Mouse (Mus musculus): ENCODE measurements around the gene Uso1.

The Uso1 gene

GRCm38 (mm10) chr5:92195716-92196115, 58.0 kb downstream of the Uso1 start:
- DNase-seq (ENCODE audit: low spot score in 2 of 2): peak in 1 of 2 experiments; percentile 39

DNA sequence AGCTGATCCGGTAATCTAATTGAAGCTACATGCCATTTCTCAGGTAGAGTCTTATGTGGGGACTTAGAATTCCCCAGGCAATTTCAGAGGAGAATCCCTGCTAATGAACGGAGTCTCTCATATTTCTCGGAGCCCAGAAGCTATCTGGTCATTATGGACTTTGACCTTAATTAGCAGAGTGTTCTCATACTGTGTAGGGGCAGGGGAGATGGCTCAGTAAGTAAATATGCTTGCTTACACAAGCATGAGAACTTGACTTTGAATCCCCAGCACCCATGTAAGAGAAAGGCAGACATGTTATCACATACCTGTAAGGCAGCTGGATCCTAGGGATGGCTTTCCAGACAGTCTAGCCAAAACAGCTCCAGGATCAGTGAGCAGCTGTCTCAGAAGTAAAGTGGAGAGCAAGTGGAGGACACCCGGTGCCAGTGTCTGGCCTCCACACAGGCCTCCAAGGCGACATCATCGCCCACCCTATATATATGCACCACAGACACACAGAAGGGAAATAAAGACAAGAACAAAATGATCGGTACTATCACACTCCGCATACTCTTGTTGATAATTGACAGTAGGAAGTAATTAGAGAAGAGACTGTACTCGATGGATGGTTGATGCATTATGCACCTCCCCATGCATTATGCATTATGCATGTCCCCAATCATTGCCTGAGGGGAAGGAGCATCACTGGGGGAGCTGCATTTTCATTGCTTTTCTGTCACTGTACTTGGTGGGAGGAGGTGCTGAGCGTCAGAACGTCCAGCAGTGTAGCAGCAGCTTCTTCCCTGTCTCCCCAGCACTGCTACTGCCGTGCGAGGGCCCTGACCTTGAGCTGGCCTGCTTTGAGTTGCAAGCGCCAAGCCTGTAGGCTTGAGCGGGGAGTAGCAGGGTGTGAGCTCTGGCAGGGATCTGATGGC, 59.4 kb downstream of the Uso1 start:
- DNase-seq (ENCODE audit: low spot score in 2 of 2): no peak

DNA sequence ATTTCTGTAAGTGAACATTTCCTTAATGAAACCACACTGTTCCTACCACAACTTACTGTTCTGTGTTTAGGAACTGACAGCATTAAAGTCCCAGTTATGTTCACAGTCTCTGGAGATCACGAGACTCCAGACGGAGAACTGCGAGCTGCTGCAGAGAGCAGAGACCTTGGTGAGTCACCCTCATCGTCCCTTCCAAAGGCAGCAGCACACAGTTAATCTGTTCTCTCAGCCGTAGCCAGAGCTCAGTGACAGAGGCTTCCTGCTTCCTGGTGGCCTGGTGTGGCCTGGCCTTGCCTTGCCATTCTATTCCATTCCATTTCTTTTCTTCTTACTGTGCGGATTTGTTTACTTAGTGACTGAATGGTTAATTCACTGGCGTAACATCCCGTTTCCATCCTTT, 60.5 kb downstream of the Uso1 start:
- no peak for DNase-seq (ENCODE audit: low spot score in 2 of 2)

DNA sequence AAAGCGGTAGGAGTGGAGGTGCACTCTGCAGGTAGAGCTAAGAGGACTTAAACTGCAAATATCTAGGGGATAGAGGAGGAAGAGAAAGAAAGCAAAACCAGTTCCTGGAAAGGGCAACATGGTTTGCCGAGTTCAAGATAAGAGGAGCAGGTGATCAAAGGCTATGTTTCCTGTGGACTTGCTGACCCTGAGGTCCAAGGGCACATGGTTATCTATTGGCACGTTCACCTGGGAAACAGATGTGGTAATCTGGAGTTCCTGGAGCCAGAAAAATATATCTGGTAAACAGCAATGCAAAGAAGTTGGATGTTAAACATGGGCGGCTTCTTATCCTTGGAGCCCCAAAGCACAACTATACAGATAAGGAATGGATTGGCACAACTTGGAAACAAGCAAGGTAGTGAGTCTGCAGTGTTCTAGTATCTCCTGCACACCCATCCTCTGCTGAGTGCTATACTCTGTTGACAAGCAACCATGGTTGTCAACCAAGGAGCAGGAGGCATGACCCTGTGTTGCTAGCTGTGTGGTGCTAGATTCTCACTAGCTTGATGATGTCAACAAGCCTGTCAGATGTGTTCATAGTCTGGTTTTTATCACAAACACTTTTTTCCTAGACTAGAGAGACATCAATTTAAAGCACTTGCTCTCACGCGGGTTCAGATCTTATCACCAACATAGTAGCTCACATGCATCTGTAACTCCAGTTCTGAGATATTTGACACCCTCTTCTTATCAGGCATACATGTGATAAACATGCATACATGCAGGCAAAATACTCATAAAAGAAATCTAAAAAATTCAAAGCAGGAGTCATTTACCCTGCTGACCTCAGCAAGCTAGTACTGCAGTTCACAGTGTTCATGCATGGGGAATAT, 66.7 kb downstream of the Uso1 start:
- DNase-seq (ENCODE audit: low spot score in 2 of 2): no peak

DNA sequence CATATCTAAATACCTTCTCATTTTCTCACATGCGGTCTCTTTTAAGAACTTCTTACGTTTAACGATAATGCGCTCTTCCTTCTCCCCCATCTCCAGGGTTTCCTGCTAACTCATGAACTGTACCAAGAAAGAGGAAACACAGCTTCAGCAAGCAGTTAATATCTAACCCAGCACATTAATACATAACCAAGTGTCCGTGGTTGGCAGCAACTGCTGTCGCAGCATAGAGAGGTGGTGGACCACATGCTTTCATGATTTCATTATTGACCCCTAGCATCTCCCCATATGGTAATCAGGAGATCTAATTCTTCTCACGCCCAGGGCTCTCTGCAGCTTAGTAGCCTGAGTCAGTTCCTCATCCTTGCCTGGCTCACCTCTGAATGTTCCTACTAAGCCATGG, 67.4 kb downstream of the Uso1 start:
- no peak for DNase-seq (ENCODE audit: low spot score in 2 of 2)

DNA sequence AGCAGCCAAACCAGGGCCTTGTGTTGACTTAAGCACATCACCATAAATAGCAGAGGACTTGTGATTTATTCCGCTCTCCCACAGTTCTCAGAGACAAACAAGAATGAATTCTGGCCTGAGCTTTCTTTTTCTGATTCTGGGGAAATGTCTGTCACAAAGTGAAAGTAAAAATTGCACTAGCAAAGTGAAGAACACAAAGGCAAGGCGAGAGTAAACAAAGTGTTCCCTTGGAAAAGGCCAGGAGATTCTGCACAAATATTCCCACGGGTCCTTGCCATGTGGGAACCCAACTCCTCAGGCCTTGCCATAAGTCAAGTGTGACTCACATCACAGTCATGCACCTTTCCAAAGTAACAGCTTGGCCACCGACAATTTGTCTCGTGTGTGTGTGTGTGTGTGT, 68.0 kb downstream of the Uso1 start:
- no peak for DNase-seq (ENCODE audit: low spot score in 2 of 2)

GRCm38 (mm10) chr5:92206121-92206520, 68.4 kb downstream of the Uso1 start:
- no peak for DNase-seq (ENCODE audit: low spot score in 2 of 2)

- no peak for DNase-seq (ENCODE audit: low spot score in 2 of 2)
Measured at GRCm38 (mm10) chr5:92210205-92210604, 72.5 kb downstream of the Uso1 start.

- DNase-seq (ENCODE audit: low spot score in 2 of 2): no peak
Measured at GRCm38 (mm10) chr5:92212231-92212630, 74.5 kb downstream of the Uso1 start.

- no peak for DNase-seq (ENCODE audit: low spot score in 2 of 2)
Measured at GRCm38 (mm10) chr5:92215308-92215707, 77.6 kb downstream of the Uso1 start, which contains the start of gene U90926. Gene U90926 (minus strand): TSS chr5:92215408.

DNA sequence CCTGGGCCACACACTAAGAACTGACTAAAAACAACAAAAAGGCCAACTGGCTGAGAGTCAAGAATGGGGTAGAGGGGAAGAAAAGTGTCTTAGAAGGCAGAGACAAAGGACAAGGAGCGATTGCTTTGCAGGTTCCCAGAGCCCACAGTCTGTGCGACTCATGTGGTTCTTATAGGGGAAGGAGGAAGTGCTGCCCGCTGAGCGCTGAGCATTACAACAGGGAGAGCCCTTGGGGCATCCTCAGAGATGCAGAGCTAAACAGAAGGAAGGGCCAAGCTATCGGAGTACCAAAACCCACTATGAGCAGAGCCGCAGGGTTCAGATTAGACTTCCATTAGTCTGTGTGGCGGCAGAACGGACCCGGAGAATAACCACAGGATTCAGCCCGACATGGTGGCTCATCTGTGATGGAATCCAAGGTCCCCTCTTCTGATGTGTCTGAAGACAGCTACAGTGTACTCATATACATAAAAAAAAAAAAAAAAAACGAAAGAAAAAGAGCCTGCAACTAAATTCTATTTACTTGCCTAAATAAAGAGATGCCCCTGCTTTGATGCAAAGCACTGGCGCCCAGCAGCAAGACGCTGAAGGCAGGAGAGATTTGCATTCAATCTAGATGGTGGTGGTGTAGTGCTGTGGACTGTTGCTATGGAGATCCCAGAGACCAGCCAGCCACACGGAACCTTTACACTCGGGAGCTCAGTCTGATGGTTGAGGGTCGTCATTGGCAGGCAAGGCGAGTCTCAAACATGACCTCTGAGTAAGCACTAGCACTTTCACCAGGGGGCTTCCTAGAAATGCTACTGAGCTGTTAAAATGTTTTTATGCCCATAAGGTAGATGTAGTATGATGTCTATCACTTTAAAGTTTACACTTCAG, 81.4 kb downstream of the Uso1 start:
- DNase-seq (ENCODE audit: low spot score in 2 of 2): no peak

DNA sequence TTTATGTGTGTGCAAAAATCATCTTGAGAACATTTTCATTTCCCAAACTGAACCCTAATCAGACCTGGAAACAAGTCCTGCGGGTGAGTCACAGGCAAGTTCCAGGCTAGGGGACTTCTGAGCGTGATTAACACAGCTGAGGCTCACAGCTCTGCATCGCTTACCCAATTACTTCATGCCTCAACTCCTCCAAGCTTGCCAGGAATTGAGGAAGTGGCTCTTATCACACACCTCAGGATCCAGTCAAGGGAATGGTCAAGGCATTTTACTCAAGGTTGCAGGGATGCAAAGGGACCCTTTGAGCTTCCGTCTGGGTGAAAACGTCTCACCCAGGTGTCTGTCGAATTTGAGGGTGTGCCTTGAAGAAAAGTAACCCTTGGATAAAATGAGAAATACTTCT, 82.1 kb downstream of the Uso1 start:
- no peak for DNase-seq (ENCODE audit: low spot score in 2 of 2)

- DNase-seq (ENCODE audit: low spot score in 2 of 2): no peak
Measured at GRCm38 (mm10) chr5:92220287-92220902, 82.7 kb downstream of the Uso1 start.

GRCm38 (mm10) chr5:92227782-92228181, 90.0 kb downstream of the Uso1 start:
- no peak for DNase-seq (ENCODE audit: low spot score in 2 of 2)

DNA sequence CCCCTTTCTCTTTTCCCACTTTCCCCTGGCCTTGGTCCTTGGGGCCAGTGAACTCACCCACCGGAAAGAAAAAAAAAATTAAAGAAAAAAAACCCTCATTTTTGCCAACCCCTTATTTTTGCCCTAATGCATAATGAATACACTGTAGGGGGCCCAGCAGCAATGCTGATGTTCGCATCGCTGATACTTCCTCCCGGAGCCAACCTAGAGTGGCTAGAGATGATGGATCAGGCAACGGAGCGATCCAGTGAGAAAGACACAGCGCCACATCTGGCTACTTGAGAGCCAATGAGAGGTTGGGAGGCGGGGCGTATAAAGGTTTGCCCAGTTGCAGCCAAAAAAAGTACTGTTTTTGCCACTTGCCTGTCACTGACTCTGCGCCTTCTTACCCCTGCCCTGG, 91.0 kb downstream of the Uso1 start:
- no peak for DNase-seq (ENCODE audit: low spot score in 2 of 2)

- DNase-seq (ENCODE audit: low spot score in 2 of 2): no peak
Measured at GRCm38 (mm10) chr5:92229514-92229913, 91.8 kb downstream of the Uso1 start.

DNA sequence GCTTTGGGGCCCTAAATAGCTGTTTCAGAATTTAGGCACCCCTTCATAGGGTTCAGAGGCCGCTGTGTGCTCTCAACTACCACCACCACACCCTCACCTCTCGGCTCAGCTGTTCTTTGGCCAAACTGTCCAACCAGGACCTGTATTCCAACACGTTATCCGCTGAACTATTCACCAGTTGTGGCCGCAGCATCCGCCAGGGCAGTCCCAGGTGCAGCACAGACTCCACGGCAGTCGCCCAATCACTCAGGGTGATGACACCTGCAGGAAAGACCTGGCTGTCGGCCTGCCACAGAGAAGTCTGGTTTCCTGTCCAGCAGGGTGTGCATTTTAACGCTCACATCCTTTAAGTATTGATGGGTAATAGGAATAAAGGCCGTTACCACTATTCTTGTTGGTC, 92.6 kb downstream of the Uso1 start:
- no peak for DNase-seq (ENCODE audit: low spot score in 2 of 2)

DNA sequence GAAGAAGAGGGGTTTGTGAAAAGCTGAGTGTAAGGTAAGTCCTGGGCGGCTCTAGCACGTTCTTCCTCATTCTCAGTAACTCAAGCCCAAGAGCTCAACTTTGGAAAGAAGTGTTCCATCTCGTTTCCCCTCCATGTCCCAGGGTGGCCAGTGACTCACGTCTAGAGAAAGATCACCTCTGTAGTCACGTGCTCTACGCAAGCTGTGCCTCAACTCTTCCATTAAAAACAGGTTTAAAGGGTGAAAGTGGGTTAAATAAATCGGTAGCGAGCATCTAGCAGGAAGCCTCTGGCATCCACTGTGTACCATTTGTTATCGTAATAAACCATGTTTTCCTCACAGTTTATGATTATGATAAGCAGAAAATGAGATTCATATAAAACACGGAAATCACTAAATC, 94.1 kb downstream of the Uso1 start:
- no peak for DNase-seq (ENCODE audit: low spot score in 2 of 2)

- DNase-seq (ENCODE audit: low spot score in 2 of 2): no peak
Measured at GRCm38 (mm10) chr5:92233366-92233765, 95.6 kb downstream of the Uso1 start.

- no peak for DNase-seq (ENCODE audit: low spot score in 2 of 2)
Measured at GRCm38 (mm10) chr5:92234939-92235557, 97.3 kb downstream of the Uso1 start.
